Mouse (Mus musculus) adrenal gland, postnatal 4 days (tissue): ENCODE measurements around the gene Hsd17b11. TPM values are rescaled to one million over a fixed set of nuclear protein-coding genes. Genes with fewer than 3 reads are reported as not detected.

Experiments
- DNase-seq, 2 experiments: peaks; one replicate each; pipeline ENCODE4 v3.0.0; 2021 to 2022; ENCODE audit warnings: low spot score in 2 of 2, mixed read lengths in 2 of 2
- long read RNA-seq, 2 experiments: library from polyadenylated mRNA; stranded (forward); transcript quantifications; one replicate each; pipeline ENCODE4 v2.0.0; 2021
- total RNA-seq, 2 experiments: library from RNA; stranded (reverse); gene quantifications; 2 replicates each; pipeline ENCODE4 v1.2.3; 2021

The Hsd17b11 gene
- total RNA-seq, result 10 to 100 TPM; 67.7 to 72.2 TPM
- long read RNA-seq, experiment 1, partial matches to known transcripts, result 0 of 2 reads
- long read RNA-seq, experiment 1, other reads (novel, unspliced or antisense), result 2 of 2 reads
- long read RNA-seq, experiment 2, partial matches to known transcripts, result 0 of 26 reads
- long read RNA-seq, experiment 2, other reads (novel, unspliced or antisense), result 25 of 26 reads

DNA sequence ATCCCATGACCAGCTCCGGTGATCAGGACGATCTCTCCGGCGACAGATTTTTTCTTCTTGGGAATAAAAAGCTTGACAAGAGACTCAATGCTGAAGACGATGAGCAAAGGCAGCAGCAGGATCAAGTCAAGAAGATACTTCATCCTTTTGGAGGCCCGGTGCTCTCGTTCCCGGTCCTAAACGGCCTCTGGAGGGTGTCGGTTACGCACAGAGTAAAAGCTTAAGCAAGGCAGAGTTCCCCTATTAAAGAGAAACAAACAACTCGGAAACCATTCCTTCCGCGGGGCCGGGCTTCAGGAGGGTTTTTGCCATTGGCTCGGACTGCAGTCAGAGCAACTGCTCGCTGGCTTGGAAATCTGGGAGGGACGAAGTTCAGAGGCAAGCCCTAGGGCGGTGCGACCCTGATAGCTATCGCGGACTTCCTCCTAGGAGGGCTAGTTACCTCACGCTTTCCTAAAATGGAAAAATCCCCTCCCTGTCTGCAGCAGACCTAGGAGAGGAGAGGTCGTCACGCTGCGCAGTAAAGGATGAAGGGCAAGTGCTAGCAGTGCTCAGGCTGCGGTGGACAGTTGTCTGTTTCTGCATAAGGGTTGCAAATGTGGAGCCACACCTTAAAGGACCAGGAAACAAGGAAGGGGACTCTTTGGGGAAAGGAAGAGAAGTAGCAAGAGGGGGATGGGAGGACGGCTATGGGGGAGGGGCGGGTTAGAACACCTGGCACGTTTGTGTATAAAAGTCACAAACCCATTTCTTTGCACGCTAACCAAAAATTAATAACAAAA is at the start of gene Hsd17b11:
TSS of gene Hsd17b11 (minus strand) at position 323 of the 782 bp plus-strand sequence.
- peak; percentile 60 to 79 for DNase-seq

DNA sequence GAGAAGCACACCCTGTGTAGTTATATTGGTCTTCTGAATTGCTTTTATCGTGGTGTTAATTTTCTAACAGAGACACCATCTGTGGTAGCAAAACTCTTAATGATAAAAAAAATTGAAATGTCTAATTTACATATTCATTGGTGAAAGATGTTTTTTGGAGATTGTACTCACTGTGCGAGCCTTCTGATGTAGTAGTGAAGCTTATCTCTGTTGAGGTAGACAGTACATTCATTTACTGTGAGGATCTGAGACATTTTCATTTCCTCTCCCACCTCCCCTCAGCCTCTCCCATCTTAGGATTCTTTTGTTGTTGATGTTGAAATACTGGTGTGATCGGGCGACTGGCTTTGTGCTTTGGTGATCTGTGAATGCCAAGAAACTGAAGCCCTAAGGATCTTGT is 49.3 kb upstream of the Hsd17b11 start:
- no peak for DNase-seq

- no peak for DNase-seq
Measured at GRCm38 (mm10) chr5:104068751-104069150, 47.0 kb upstream of the Hsd17b11 start.

GRCm38 (mm10) chr5:104062773-104063551 is 41.2 kb upstream of the Hsd17b11 start:
- no peak for DNase-seq

DNA sequence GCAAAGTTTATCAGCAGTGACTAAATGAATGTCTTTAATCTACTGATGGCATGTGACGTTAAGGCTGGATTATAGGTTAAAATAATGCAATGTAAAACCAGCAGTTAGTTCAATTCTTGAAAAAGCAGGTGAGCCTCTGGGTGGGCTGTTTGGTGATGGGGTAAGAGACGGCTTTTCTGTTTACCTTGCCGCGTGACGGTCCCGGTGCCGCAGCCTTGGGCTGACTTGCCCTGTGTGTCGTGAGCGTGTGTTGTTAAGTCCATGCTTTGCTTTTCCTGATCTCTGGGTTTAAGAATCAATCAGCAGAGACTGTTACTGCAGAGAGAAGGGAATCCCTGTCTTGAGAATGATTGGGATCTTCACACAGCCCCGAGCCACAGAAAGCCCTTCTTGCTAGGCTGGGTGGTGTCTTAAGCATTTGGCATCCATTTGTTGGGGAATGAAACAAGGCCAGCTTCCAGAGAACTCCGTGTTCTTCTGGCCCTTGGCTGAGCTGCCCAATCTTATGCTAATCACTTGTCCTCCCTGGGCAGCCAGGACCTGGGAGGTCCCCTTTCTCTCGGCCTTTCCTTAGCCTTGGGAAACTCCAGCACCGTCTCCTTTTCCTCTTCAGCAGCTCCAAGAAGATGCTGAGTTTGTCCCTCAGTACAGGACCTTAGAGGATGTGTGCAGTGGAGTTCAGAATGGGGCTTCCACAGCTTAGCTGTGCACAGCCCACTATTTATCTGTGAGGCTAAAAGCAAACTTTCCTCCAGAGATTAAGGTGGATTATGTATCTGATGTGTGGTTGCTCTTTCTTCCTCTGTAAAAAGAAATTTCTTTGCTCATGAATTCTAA is 40.4 kb upstream of the Hsd17b11 start:
- no peak for DNase-seq

DNA sequence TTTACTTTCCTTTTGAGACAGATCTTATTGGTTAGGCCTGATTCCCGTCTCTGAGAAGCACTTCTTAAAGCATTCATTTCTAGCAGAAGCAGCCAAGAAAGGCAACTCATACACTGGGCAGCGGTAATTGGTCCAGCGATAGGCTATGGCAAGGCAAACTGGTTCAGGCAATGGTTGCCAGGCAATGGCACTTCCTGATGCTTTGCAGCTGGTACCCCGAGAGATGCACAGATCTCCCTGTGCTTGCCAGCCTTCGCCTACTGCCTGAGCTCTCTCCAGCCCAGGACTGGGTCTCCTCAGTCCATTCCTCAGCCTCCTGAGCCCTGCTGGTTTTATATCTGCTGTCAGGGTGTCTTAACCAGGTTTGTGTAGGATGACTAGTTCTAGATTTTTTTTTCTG is 38.7 kb upstream of the Hsd17b11 start:
- no peak for DNase-seq

- no peak for DNase-seq
Measured at GRCm38 (mm10) chr5:104059628-104060027, 37.9 kb upstream of the Hsd17b11 start.

DNA sequence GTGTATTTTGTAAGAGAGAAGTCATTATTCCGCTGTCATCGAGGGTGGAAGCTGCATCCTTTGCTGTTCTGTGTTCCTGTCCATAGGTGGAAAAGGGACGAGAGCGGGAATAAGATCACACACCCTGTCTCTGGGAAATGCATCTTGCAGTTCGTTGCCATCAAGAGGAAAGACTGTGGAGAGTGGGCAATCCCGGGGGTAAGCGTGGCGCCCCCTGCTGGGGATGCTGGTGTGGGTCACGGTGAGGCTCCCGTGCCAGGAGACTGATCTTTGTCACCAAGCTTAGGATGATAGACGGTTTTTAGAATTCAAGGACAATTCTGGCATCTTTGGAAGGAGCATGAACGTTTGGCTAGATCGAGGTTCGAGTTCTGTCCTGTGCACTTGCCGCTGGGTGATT is 36.3 kb upstream of the Hsd17b11 start:
- peak in 1 of 2 experiments; percentile 24 for DNase-seq

- DNase-seq, result no peak
Measured at GRCm38 (mm10) chr5:104056295-104056694, 34.6 kb upstream of the Hsd17b11 start.

DNA sequence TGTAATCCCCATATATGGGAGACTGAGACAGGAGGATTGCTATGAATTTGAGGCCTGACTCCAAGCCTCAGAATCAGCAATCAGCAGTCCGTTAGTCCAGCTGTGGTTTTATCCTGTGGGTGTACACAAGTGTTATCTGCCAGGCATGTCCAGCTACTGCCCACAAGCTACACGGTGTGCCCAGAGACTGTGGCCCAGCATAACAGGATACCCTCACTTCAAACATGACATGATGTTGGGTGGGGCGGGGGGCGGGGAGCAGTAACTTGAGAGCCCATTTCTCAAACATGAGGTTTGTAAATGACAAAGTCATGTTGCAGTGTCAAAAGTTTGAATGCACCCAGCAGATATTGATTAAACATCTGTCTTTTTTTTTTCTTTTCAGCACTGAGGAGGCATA is 34.1 kb upstream of the Hsd17b11 start:
- no peak for DNase-seq

DNA sequence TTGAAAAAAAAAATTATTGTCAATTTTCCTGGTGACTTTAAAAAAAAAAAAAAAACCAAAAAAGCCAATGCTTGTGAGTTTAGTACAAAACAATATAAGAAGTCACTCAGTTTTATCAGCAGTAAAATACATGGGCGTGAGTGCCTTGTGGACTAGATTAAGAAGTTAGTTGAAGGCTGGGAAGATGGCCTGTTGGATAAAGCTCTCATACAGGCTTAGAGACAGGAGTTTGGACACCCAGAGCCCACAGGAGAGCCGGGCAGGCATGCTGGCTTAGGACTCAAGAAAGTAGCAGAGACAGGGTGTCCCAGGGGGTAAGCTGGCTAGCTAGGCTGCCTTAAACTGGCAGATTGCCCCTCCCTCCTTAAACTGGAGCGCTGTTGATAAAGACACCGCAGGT is 33.2 kb upstream of the Hsd17b11 start:
- DNase-seq, result no peak

- DNase-seq, result no peak
Measured at GRCm38 (mm10) chr5:104052956-104053355, 31.2 kb upstream of the Hsd17b11 start.

DNA sequence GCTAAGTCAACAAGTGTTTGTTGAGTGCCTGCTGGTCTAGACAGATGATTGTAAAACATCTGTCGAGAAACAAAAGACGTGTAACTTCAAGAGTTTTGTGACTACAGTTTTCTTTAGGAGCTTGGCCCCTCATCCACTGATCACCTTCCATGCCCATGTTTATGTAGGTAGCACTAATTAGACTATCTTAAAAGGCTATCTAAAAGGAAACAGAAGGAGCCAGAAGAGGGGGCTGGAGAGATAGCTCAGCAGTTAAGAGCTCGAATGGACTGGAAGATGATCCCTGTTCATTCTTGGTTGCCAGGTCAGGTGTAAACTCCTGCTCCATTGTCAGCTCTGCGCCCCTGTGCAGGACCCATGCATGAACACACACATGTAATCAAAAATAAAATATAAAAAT is 26.4 kb upstream of the Hsd17b11 start:
- DNase-seq, result no peak

GRCm38 (mm10) chr5:104047200-104048105 is 25.7 kb upstream of the Hsd17b11 start:
- DNase-seq, result no peak

DNA sequence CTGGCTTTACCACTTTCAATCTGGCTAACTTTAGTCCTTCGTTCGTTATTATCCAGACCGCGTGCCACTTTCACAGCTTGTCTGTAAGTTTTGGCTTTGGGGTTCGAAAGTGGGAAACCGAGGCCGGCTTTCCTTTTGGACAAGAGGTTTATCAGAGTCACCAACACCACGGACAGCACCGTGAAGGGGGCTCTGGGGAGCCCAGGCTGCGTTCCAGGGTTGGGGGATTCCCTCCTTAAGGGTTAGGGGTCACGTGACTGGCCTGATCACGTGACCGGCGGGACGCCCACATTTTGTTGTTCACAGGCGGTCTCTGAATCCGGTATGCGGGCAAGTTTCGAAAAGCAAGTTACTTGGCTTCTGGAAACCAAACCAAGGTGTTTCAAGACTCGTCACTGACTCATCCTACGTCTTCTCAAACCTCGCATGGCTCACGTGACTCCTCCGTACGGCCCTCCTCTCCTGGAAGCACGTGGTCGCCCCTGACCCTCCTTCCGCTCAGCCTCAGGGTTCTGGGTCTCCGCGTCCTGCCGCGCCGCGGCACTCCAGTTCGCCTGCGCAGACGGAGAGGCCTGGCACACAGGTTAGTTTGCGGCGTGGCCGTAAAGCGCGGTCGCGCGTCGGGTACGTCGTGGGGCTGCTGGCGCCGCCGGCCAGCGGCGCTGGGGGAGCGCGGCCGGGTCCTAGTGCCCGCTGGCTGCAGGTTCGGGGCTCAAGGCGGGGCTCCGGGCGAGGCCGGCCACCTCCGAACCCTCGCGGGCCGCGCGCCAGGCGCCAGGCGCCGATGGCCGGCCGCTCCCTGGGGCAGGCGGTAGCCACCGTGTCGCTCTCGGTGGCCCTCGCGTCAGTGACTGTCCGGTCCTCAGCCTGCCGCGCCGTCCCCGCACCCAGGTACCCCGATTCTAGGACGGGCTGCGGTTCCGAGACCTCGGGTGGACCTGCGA is 24.8 kb upstream of the Hsd17b11 start, which contains the start of gene Nudt9:
TSS of gene Nudt9 (plus strand) at position 51 of the 944 bp plus-strand sequence.
- DNase-seq, result peak; percentile 92 to 96

DNA sequence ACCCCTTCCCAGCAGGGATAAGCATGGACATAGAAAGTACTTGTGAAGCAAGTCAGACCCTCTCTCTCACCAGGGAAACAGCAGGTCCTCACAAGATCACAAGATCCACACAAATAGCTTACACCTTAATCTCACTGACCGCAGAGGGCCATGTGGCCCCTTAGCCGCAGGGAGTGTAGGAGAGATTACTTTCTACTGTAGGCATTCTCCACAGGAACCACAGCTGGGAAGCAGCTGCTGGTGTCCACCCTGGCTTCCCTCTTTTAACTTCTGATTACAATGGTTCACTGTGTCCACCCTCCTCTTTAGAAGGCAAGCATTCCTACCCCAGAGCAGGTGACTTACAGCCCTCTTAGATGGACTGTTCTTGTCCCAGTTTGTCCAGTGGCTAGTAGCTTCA is 22.0 kb upstream of the Hsd17b11 start:
- no peak for DNase-seq

DNA sequence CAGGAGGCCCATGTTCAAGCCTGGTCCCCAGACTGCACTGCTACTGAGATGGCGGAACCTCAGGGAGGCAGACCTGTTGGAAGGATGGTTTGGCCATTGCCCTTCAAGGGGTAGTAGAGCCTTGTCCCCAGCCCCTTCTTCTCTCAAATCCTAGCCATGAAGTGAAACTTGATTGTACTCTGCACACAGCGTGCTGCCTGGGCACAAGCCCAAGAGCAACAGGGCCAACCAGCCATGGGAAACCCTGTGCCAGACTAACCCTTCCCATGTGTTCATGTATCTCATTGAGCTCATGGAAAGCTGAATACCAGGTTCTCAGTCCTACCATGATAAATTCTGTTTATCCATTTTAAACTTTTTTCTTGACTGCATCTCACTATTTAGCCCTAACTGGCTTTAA is 21.2 kb upstream of the Hsd17b11 start:
- DNase-seq, result no peak

DNA sequence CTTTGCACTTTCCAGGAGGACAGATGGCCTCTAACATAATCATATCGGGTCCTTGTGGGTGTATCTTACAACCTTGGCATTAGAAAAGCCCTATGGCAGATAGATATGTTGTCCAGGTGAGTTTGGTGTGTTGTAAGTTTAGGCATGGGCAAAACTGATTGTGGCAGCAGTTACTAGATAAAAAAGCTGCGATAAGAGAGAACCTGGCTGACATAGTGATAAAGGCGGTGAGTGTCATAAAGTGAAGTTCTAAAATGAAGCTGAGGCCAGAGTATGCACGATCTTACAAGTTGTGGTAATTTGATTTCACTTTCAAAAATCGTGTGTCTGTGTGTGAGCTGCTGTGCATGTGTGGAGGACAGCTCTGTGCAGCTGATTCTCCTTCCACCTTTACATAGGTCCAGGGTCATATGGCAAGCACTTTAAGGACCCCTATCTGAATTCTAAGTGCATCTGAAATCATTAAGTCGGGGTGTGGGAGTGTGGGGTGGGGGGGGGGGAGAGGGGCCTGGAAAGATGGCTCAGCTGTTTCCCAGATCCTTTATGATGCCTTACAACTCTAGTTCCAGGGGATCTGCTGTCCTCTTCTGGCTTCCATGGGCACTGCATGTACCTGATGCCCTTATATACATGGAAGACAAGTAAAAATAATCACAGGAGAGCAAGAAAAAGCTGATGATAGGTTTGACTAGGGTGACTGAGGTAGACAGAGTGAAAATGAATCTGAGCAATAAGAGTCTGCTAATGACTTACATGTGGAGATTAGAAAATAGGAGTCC is 17.6 kb upstream of the Hsd17b11 start:
- DNase-seq, result no peak
